Mouse (Mus musculus) limb, embryonic 14.5 days (tissue): Measurements from ENCODE around the gene Hist3h2ba. TPM values are rescaled to one million over a fixed set of nuclear protein-coding genes. Genes with fewer than 3 reads are reported as not detected.

Source experiments
- ATAC-seq: fragments of 200-750 bp; cut with Nextera tagmentation; 2 replicates; pipeline ENCODE4 v1.8.0; 2017; ENCODE audit warnings: low read depth, moderate number of reproducible peaks, moderate TSS enrichment; ENCODE audit not compliant: low FRiP score
- DNase-seq: peaks from one replicate; pipeline ENCODE4 v3.0.0-alpha.2; 2015; ENCODE audit warnings: low spot score
- H3K27ac ChIP-seq: fragments of 300-500 bp; sonication (generic); replicated peaks from 2 replicates; pipeline ENCODE4 v1.5.1; 2014; ENCODE audit warnings: low read depth, mild to moderate bottlenecking, low read length, moderate library complexity, mixed read lengths
- H3K27me3 ChIP-seq: fragments of 300-500 bp; sonication (generic); 2 replicates; pipeline ENCODE4 v1.6.1; 2014; ENCODE audit warnings: low read length, mixed read lengths; ENCODE audit not compliant: control insufficient read depth, insufficient read depth
- H3K36me3 ChIP-seq: fragments of 300-500 bp; sonication (generic); 2 replicates; pipeline ENCODE4 v1.6.1; 2014; ENCODE audit warnings: mild to moderate bottlenecking, low read length, moderate library complexity, mixed read lengths; ENCODE audit not compliant: control insufficient read depth, insufficient read depth
- H3K4me1 ChIP-seq: fragments of 300-500 bp; sonication (generic); 2 replicates; pipeline ENCODE4 v1.6.1; 2014; ENCODE audit warnings: antibody characterized with exemption, low read length, mixed read lengths; ENCODE audit not compliant: control insufficient read depth, insufficient read depth
- H3K4me2 ChIP-seq: fragments of 300-500 bp; sonication (generic); replicated peaks from 2 replicates; pipeline ENCODE4 v1.6.1; 2014; ENCODE audit warnings: low read depth, mild to moderate bottlenecking, low read length, moderate library complexity; ENCODE audit not compliant: severe bottlenecking
- H3K4me3 ChIP-seq: fragments of 300-500 bp; sonication (generic); replicated peaks from 2 replicates; pipeline ENCODE4 v1.5.1; 2014; ENCODE audit warnings: low read length
- H3K9ac ChIP-seq: fragments of 300-500 bp; sonication (generic); 2 replicates; pipeline ENCODE4 v1.6.1; 2014; ENCODE audit warnings: mild to moderate bottlenecking, low read depth, low read length, moderate library complexity; ENCODE audit not compliant: severe bottlenecking
- H3K9me3 ChIP-seq: fragments of 300-500 bp; sonication (generic); 2 replicates; pipeline ENCODE4 v1.6.1; 2016; ENCODE audit warnings: low read length; ENCODE audit not compliant: control insufficient read depth
- POLR2A ChIP-seq: fragments of 200-500 bp; IDR thresholded peaks from 2 replicates; pipeline ENCODE4 v1.8.0; 2012; ENCODE audit warnings: inconsistent platforms, mild to moderate bottlenecking, moderate library complexity, borderline replicate concordance; ENCODE audit not compliant: insufficient read depth, insufficient read length; ENCODE audit errors: extremely low read depth
- WGBS: fragments of 180-500 bp; shearing (Covaris S2); extraction: QIAGEN DNeasy Blood & Tissue Kit; methylation state at CpG from one replicate; pipeline ENCODE4 v1.1.7; 2014; 5-methylcytosine and 5-hydroxymethylcytosine counted together
- polyA plus RNA-seq, 2 experiments: library from polyadenylated mRNA; depleted of rRNA in 1 of 2; stranded (reverse) in 1 of 2; unstranded in 1 of 2; fragments of >200 nt; fragmentation: Nextera tagmentation in 1 of 2; extraction: Ambion mirVana in 1 of 2; gene quantifications; 2 replicates each; pipeline versions ENCODE4 v1.2.1 to v1.2.3; 2012 to 2014

The Hist3h2ba gene
- polyA plus RNA-seq, 2 experiments, result 14.6 to 81.5 TPM

- Histone ChIP-seq H3K9me3 (no peaks in the 10 kb centered on the region), H3K27ac (no peak overlapping the region), H3K4me2 (no peak overlapping the region), H3K27me3 (no peaks in the 10 kb centered on the region), H3K36me3 (peaks cover 87% of the 10 kb centered on the region), H3K4me1 (no peaks in the 10 kb centered on the region), H3K4me3 (no peak overlapping the region), H3K9ac (no peak overlapping the region)
- no peak for TF ChIP-seq POLR2A
- DNase-seq (no peak), ATAC-seq (no peak)
- WGBS, result 94% methylated on average over 3 of the region's 3 CpGs
Measured at GRCm38 (mm10) chr11:58985299-58985917, 36.7 kb downstream of the Hist3h2ba start.

- no peaks in the 10 kb centered on the region for H3K4me1 ChIP-seq
- H3K27ac ChIP-seq, result no peak overlapping the region
- no peak overlapping the region for H3K9ac ChIP-seq
- DNase-seq, result no peak
- 96% methylated on average over 4 of the region's 4 CpGs for WGBS
- H3K4me3 ChIP-seq, result no peak overlapping the region
- H3K36me3 ChIP-seq, result peaks cover 72% of the 10 kb centered on the region
- no peak overlapping the region for H3K4me2 ChIP-seq
- TF ChIP-seq POLR2A, result no peak
- no peak for ATAC-seq
- no peaks in the 10 kb centered on the region for H3K9me3 ChIP-seq
- 0 out of 2 replicates have a peak, but pooled peaks cover under 1% of the 10 kb centered on the region for H3K27me3 ChIP-seq
Measured at GRCm38 (mm10) chr11:58989166-58989565, 40.4 kb downstream of the Hist3h2ba start.

GRCm38 (mm10) chr11:58990141-58990540, 41.4 kb downstream of the Hist3h2ba start:
- Histone ChIP-seq H3K27ac (no peak overlapping the region), H3K36me3 (peaks cover 62% of the 10 kb centered on the region), H3K9me3 (no peaks in the 10 kb centered on the region), H3K27me3 (0 out of 2 replicates have a peak, but pooled peaks cover 9% of the 10 kb centered on the region), H3K4me3 (no peak overlapping the region), H3K4me1 (no peaks in the 10 kb centered on the region), H3K4me2 (no peak overlapping the region), H3K9ac (no peak overlapping the region)
- 86% methylated on average over 17 of the region's 17 CpGs for WGBS
- ATAC-seq, result no peak
- no peak for TF ChIP-seq POLR2A
- no peak for DNase-seq

- DNase-seq, result no peak
- Histone ChIP-seq H3K36me3 (peaks cover 56% of the 10 kb centered on the region), H3K4me3 (no peak overlapping the region), H3K27ac (no peak overlapping the region), H3K27me3 (0 out of 2 replicates have a peak, but pooled peaks cover 9% of the 10 kb centered on the region), H3K9ac (no peak overlapping the region), H3K9me3 (no peaks in the 10 kb centered on the region), H3K4me1 (no peaks in the 10 kb centered on the region), H3K4me2 (no peak overlapping the region)
- TF ChIP-seq POLR2A, result no peak
- ATAC-seq, result no peak
- WGBS, result 86% methylated on average over 9 of the region's 9 CpGs
Measured at GRCm38 (mm10) chr11:58990794-58991193, 42.1 kb downstream of the Hist3h2ba start.

GRCm38 (mm10) chr11:58991911-58992310, 43.2 kb downstream of the Hist3h2ba start:
- Histone ChIP-seq H3K4me2 (no peak overlapping the region), H3K9me3 (no peaks in the 10 kb centered on the region), H3K4me3 (no peak overlapping the region), H3K36me3 (peaks cover 45% of the 10 kb centered on the region), H3K27ac (no peak overlapping the region), H3K4me1 (no peaks in the 10 kb centered on the region), H3K9ac (no peak overlapping the region), H3K27me3 (0 out of 2 replicates have a peak, but pooled peaks cover 9% of the 10 kb centered on the region)
- DNase-seq (no peak), ATAC-seq (no peak)
- TF ChIP-seq POLR2A, result no peak
- 78% methylated on average over 3 of the region's 3 CpGs for WGBS

- DNase-seq (no peak), ATAC-seq (no peak)
- no peak overlapping the region for H3K9ac ChIP-seq
- no peaks in the 10 kb centered on the region for H3K4me1 ChIP-seq
- peaks cover 33% of the 10 kb centered on the region for H3K36me3 ChIP-seq
- H3K9me3 ChIP-seq, result no peaks in the 10 kb centered on the region
- H3K4me3 ChIP-seq, result no peak overlapping the region
- H3K27me3 ChIP-seq, result 0 out of 2 replicates have a peak, but pooled peaks cover 9% of the 10 kb centered on the region
- 76% methylated on average over 6 of the region's 6 CpGs for WGBS
- H3K4me2 ChIP-seq, result no peak overlapping the region
- no peak overlapping the region for H3K27ac ChIP-seq
- no peak for TF ChIP-seq POLR2A
Measured at GRCm38 (mm10) chr11:58993091-58993670, 44.5 kb downstream of the Hist3h2ba start.
